Mouse (Mus musculus) limb, embryonic 11.5 days (tissue): ENCODE measurements around the gene Phf21a. TPM values are rescaled to one million over a fixed set of nuclear protein-coding genes. Genes with fewer than 3 reads are reported as not detected.

Experiments
- ATAC-seq: fragments of 200-750 bp; cut with Nextera tagmentation; 2 replicates; pipeline ENCODE4 v1.8.0; 2017; ENCODE audit warnings: low read depth; ENCODE audit not compliant: insufficient number of reproducible peaks, low FRiP score, low TSS enrichment
- DNase-seq: peaks from one replicate; pipeline ENCODE4 v3.0.0-alpha.2; 2015; ENCODE audit warnings: low spot score
- H3K27ac ChIP-seq: fragments of 300-500 bp; sonication (generic); replicated peaks from 2 replicates; pipeline ENCODE4 v1.5.1; 2014; ENCODE audit warnings: low read depth, mild to moderate bottlenecking, low read length
- H3K27me3 ChIP-seq: fragments of 300-500 bp; sonication (generic); 2 replicates; pipeline ENCODE4 v1.6.1; 2014; ENCODE audit warnings: mild to moderate bottlenecking, low read length, mixed read lengths; ENCODE audit not compliant: control insufficient read depth, insufficient read depth
- H3K36me3 ChIP-seq: fragments of 300-500 bp; sonication (generic); 2 replicates; pipeline ENCODE4 v1.6.1; 2014; ENCODE audit warnings: mild to moderate bottlenecking, low read length, moderate library complexity, mixed read lengths; ENCODE audit not compliant: control insufficient read depth, insufficient read depth
- H3K4me1 ChIP-seq: fragments of 300-500 bp; sonication (generic); 2 replicates; pipeline ENCODE4 v1.6.1; 2014; ENCODE audit warnings: low read length, mixed read lengths; ENCODE audit not compliant: control insufficient read depth, insufficient read depth
- H3K4me2 ChIP-seq: fragments of 300-500 bp; sonication (generic); 2 replicates; pipeline ENCODE4 v1.6.1; 2014; ENCODE audit warnings: low read depth, mild to moderate bottlenecking, moderate library complexity; ENCODE audit not compliant: severe bottlenecking
- H3K4me3 ChIP-seq: fragments of 300-500 bp; sonication (generic); 2 replicates; pipeline ENCODE4 v1.5.1; 2014; ENCODE audit warnings: low read depth, low read length
- H3K9ac ChIP-seq: fragments of 300-500 bp; sonication (generic); 2 replicates; pipeline ENCODE4 v1.6.1; 2014; ENCODE audit warnings: mild to moderate bottlenecking, low read length
- H3K9me3 ChIP-seq: fragments of 300-500 bp; sonication (generic); 2 replicates; pipeline ENCODE4 v1.6.1; 2016; ENCODE audit warnings: low read length; ENCODE audit not compliant: control insufficient read depth
- WGBS: fragments of 180-500 bp; shearing (Covaris S2); extraction: QIAGEN DNeasy Blood & Tissue Kit; methylation state at CpG from one replicate; pipeline ENCODE4 v1.1.7; 2014; 5-methylcytosine and 5-hydroxymethylcytosine counted together
- polyA plus RNA-seq: library from polyadenylated mRNA; unstranded; fragments of >200 nt; fragmentation: Nextera tagmentation; extraction: Ambion mirVana; gene quantifications from 2 replicates; pipeline ENCODE4 v1.2.1, GENCODE M21; 2014

The Phf21a gene
- polyA plus RNA-seq, 1 experiment from 2014 or later: 38.7 TPM

DNA sequence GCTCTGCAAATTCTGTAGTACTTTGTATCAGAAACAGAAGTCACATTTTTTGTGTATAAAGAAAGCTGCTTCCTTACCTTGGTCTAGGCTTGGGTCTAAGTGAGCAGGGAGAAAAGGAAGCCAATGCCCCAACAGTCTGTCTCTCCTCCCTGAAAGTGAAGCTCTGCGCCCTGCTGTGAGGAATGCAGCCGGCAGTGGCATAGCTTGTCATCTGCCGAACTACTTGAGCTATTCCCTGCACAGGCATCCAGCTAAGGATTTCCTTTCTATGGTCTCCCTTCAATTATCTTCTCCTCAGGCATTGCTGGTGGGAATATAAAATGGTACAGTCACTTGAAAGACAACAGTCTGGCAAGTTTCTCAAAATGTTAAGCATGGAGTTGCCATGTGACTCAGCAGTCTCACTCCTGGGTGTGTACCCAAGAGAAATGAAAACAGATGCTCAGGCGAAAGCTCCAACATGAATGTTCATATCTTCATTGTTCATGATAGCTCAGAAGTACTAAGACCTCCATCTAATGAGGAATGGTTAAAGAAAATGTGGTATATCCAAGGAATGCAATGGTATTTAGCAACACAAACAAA is 164.5 kb downstream of the Phf21a start:
- H3K4me3 ChIP-seq: no peak overlapping the region
- ATAC-seq (no peak), DNase-seq (no peak)
- no peaks in the 10 kb centered on the region; the same call in 1 of the 2 replicates for H3K36me3 ChIP-seq
- no peak overlapping the region for H3K27ac ChIP-seq
- H3K9ac ChIP-seq: no peak overlapping the region
- H3K27me3 ChIP-seq: no peaks in the 10 kb centered on the region
- no peak overlapping the region for H3K4me2 ChIP-seq
- H3K9me3 ChIP-seq: no peaks in the 10 kb centered on the region
- H3K4me1 ChIP-seq: no peaks in the 10 kb centered on the region
- 80% methylated on average over 4 of the region's 4 CpGs for WGBS

DNA sequence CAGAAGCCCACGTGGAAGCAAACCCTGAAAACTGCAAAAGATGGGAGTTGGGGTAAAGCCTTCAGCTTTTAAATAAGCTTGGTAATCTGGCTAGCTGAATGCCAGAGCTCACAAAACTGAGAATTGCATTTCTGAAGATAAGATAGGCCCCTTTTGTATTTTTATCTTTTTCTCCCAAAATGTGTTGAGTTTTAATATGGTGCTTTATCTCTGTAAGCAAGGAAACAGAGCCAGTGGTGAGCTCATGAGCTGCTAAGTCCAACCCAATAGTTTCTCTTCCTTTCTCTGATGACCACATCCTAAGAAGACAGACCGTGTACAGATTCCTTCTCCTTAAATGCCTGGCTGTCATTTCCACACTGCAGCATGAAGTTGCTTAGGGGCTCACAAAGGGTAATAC is 167.0 kb downstream of the Phf21a start:
- no peaks in the 10 kb centered on the region; the same call in 1 of the 2 replicates for H3K36me3 ChIP-seq
- no peak overlapping the region for H3K9ac ChIP-seq
- 91% methylated on average over 2 of the region's 2 CpGs for WGBS
- no peak overlapping the region for H3K27ac ChIP-seq
- no peak overlapping the region for H3K4me2 ChIP-seq
- no peak for DNase-seq
- H3K4me3 ChIP-seq: no peak overlapping the region
- H3K9me3 ChIP-seq: no peaks in the 10 kb centered on the region
- H3K27me3 ChIP-seq: no peaks in the 10 kb centered on the region
- no peaks in the 10 kb centered on the region for H3K4me1 ChIP-seq
- ATAC-seq: no peak

DNA sequence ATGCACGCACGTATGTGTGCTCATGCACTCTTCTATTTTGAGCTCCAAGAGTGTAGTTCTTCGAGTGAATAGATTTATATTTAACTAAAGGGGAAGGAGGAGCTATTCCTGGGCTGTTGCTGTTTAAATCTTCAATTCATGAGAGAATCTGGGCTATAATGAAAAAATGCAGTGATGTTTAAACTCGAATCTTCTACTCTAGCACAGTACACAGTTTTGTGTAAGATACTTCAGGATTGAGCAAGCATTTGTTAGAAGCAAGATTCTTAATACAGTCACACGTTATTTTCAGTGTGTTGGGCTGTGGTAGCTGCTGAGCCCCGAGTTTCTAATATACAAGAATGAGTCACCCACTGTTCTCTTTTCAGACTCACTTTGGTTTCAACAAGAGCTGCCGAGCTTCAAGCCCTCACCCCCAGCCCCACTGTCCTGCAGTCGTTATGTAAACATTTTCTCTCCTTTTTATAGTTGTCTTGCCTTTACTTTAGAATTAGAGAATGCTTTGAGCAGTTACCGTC is 173.2 kb downstream of the Phf21a start:
- ATAC-seq (no peak), DNase-seq (no peak)
- Histone ChIP-seq H3K36me3 (no peaks in the 10 kb centered on the region), H3K27me3 (no peaks in the 10 kb centered on the region), H3K4me3 (no peak overlapping the region), H3K9me3 (no peaks in the 10 kb centered on the region), H3K27ac (no peak overlapping the region), H3K4me1 (no peaks in the 10 kb centered on the region), H3K9ac (no peak overlapping the region), H3K4me2 (no peak overlapping the region)
- 87% methylated on average over 9 of the region's 9 CpGs for WGBS

GRCm38 (mm10) chr2:92269227-92269626 is 176.3 kb downstream of the Phf21a start:
- no peak for ATAC-seq

GRCm38 (mm10) chr2:92272510-92272909 is 179.6 kb downstream of the Phf21a start:
- Histone ChIP-seq H3K9ac (no peak overlapping the region), H3K27me3 (no peaks in the 10 kb centered on the region), H3K27ac (no peak overlapping the region), H3K9me3 (no peaks in the 10 kb centered on the region), H3K36me3 (no peaks in the 10 kb centered on the region), H3K4me1 (no peaks in the 10 kb centered on the region), H3K4me3 (no peak overlapping the region), H3K4me2 (no peak overlapping the region)
- WGBS: 65% methylated on average over 2 of the region's 2 CpGs
- ATAC-seq (no peak), DNase-seq (no peak)

More at GRCm38 (mm10) chr2:92269227-92269626, 176.3 kb downstream of the Phf21a start:
- Histone ChIP-seq H3K36me3 (no peaks in the 10 kb centered on the region), H3K4me3 (no peak overlapping the region), H3K4me1 (no peaks in the 10 kb centered on the region), H3K9me3 (no peaks in the 10 kb centered on the region), H3K4me2 (no peak overlapping the region), H3K27me3 (no peaks in the 10 kb centered on the region), H3K9ac (no peak overlapping the region), H3K27ac (no peak overlapping the region)
- no peak for DNase-seq
- 87% methylated on average over 5 of the region's 5 CpGs for WGBS

DNA sequence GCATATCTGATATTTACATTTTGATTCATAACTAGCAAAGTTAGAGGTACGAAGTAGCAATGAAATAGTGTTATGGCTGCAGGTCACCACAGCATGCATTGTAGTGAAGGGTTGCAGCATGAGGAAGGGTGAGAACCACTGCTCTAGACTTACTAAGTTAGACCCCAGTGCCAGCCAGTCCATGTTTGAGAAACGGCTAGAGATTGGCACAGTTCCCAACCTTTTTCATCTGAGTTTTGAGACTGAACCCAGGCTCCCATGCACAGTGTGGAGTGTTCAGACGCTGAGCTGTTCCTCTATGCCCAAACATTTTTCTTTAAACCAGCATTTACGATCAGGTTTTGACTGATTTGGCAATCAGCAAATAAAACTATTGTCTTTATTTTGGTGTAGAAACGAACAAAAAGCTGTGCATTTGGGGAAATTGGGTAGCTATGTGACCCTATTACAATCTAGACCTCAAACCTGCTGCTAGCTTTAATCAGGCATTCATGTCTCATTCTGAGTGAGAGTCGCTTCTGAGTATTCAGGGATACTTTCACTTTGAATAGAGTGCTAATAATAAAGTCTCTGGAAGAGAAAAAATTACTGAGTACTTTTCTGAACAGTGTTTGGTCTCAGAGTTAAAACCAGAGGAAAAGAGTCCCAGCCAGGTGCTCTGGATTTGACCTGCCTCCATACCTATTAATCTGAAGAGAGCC is 180.3 kb downstream of the Phf21a start:
- no peak for ATAC-seq
- Histone ChIP-seq H3K9me3 (no peaks in the 10 kb centered on the region), H3K27ac (no peak overlapping the region), H3K9ac (no peak overlapping the region), H3K4me2 (no peak overlapping the region), H3K4me3 (no peak overlapping the region), H3K4me1 (no peaks in the 10 kb centered on the region), H3K36me3 (no peaks in the 10 kb centered on the region), H3K27me3 (no peaks in the 10 kb centered on the region)
- DNase-seq: no peak
- 86% methylated on average over 6 of the region's 6 CpGs for WGBS

- no peaks in the 10 kb centered on the region for H3K9me3 ChIP-seq
- H3K27ac ChIP-seq: no peak overlapping the region
- H3K4me3 ChIP-seq: no peak overlapping the region
- WGBS: 89% methylated on average over 4 of the region's 4 CpGs
- ATAC-seq (no peak), DNase-seq (no peak)
- no peaks in the 10 kb centered on the region for H3K27me3 ChIP-seq
- no peaks in the 10 kb centered on the region for H3K36me3 ChIP-seq
- no peak overlapping the region for H3K9ac ChIP-seq
- no peak overlapping the region for H3K4me2 ChIP-seq
- H3K4me1 ChIP-seq: no peaks in the 10 kb centered on the region
Measured at GRCm38 (mm10) chr2:92273802-92274183, 180.9 kb downstream of the Phf21a start.

DNA sequence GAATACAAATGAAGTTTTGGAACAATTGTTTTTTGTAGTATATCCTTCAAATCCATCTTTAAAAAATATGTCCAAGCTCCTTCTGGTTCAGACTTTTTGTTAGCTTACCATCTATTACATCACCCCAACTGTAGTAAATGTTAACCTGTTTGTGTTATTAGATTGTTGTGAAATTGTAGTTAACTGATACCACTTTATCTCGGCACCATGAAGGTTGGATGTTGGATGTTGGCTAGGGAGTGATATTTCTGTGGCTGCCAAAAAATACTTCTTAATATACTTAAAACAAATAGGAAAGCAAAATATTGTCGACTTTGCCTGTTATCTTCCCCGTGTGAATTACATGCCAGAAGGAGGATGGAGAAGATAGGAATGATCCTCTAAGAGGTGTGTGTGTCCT is 184.9 kb downstream of the Phf21a start:
- H3K36me3 ChIP-seq: peaks cover 2% of the 10 kb centered on the region; the same call in 1 of the 2 replicates
- no peak overlapping the region for H3K27ac ChIP-seq
- no peaks in the 10 kb centered on the region for H3K9me3 ChIP-seq
- no peaks in the 10 kb centered on the region for H3K4me1 ChIP-seq
- no peaks in the 10 kb centered on the region for H3K27me3 ChIP-seq
- H3K4me2 ChIP-seq: no peak overlapping the region
- DNase-seq (no peak), ATAC-seq (no peak)
- no peak overlapping the region for H3K4me3 ChIP-seq
- whole genome bisulfite sequencing: 85% methylated on average over 3 of the region's 3 CpGs
- no peak overlapping the region for H3K9ac ChIP-seq
